Mouse (Mus musculus): ENCODE measurements around the gene Cdh23.

DNA sequence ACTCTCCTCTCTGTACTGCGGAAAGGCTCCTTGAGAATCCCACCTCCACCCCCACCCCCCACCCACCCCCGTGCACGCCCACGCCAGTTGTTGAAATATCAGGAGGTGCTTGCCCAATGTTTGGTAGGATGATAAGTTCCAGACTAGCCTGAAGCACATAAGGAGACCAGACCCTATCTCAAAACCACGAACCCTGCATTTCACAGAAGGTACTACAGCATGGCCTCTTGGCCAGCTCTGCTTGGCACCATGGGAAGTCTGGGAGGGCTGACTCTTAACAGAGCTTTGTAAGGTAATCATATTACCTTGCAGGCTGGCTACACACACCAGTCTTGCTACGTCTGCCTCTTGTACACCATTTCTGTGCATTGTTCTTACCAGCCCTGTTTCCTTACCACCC lies 424.0 kb downstream of the Cdh23 start:
- TF ChIP-seq CTCF (IDR thresholded peaks at IDR 0.05) (no peak), EP300 (IDR thresholded peaks at IDR 0.05) (no peak)

All from lung, postnatal 0 days (tissue).